Mouse (Mus musculus) inflammation-experienced regulatory T-cells, adult 6 months (primary cell): ENCODE results near the gene Mmp27. TPM values are rescaled to one million over a fixed set of nuclear protein-coding genes. Genes with fewer than 3 reads are reported as not detected.

Source experiments
- ATAC-seq: one replicate; pipeline ENCODE4 v1.8.0; 2017
- polyA plus RNA-seq, 3 experiments: library from polyadenylated mRNA; unstranded; fragments of 100-300 nt; shearing (Covaris generic); gene quantifications; one replicate each; pipeline ENCODE4 v1.2.1; 2017

Mmp27 gene
- polyA plus RNA-seq, 3 experiments from 2014 or later = not detected

- peak; percentile 63 for ATAC-seq
These were observed 32.0 kb downstream of the Mmp27 start for GRCm38 (mm10) chr9:7602982-7603742.

GRCm38 (mm10) chr9:7604005-7604404 is 32.8 kb downstream of the Mmp27 start:
- no peak for ATAC-seq

- ATAC-seq = no peak
These were observed 34.4 kb downstream of the Mmp27 start for GRCm38 (mm10) chr9:7605638-7606037.

GRCm38 (mm10) chr9:7622582-7622981 is 51.4 kb downstream of the Mmp27 start:
- no peak for ATAC-seq

GRCm38 (mm10) chr9:7627931-7628330 is 56.7 kb downstream of the Mmp27 start, which contains the start of gene Mmp20:
Mmp20 (plus strand) TSS chr9:7628231.
- no peak for ATAC-seq

Other genes with a start within 250 kb of the Mmp27 start
- gene Mmp12, start 227.0 kb upstream of the Mmp27 start, polyA plus RNA-seq = under 1 TPM in 1 of 3 experiments, not detected in 2; 0.07 TPM
- not detected for gene Mmp1b, start 183.3 kb upstream of the Mmp27 start, polyA plus RNA-seq
- not detected for gene Mmp3, start 125.6 kb upstream of the Mmp27 start, polyA plus RNA-seq
- gene Mmp10, start 69.0 kb upstream of the Mmp27 start, polyA plus RNA-seq = under 1 TPM in 1 of 3 experiments, not detected in 2; 0.48 TPM
- gene Mmp8, start 12.9 kb upstream of the Mmp27 start, polyA plus RNA-seq = not detected
- gene Mmp20, start 56.8 kb downstream of the Mmp27 start, polyA plus RNA-seq = not detected
- gene Mmp7, start 120.7 kb downstream of the Mmp27 start, polyA plus RNA-seq = not detected
- 100 to 1,000 TPM in 1 of 3 experiments, 10 to 100 TPM in 2; 64.0 to 129 (median 94.3) TPM for gene Tmem123, start 192.6 kb downstream of the Mmp27 start, polyA plus RNA-seq